Mouse (Mus musculus) left cerebral cortex, postnatal 10 days (tissue): Measurements from ENCODE around the gene Pamr1. TPM values are rescaled to one million over a fixed set of nuclear protein-coding genes. Genes with fewer than 3 reads are reported as not detected.
A peak's percentile ranks its signal among the peaks of the same experiment; 100 is the strongest.

Experiments used
- DNase-seq, 2 experiments: peaks; one replicate each; pipeline ENCODE4 v3.0.0; 2021 to 2022; ENCODE audit warnings: low spot score in 2 of 2, mixed read lengths in 1 of 2; ENCODE audit errors: extremely low spot score in 1 of 2
- intact Hi-C: fragments of 180-260 bp; cut with DNase I; formaldehyde crosslinking; loops from one replicate; pipeline ENCODE4 v1.15.1; 2025
- total RNA-seq, 2 experiments: library from RNA; stranded (reverse); gene quantifications; 2 replicates each; pipeline ENCODE4 v1.2.3; 2021

Gene Pamr1
- 10 to 100 TPM; 27.7 to 28.8 TPM for total RNA-seq

GRCm38 (mm10) chr2:102549611-102550266 lies at the start of gene Pamr1:
TSS of gene Pamr1 (plus strand) at chr2:102550012.
- DNase-seq = peak; percentile 5 to 55
- intact Hi-C loops = no loop called here

GRCm38 (mm10) chr2:102507633-102508032 lies 42.2 kb upstream of the Pamr1 start:
- DNase-seq = no peak
- intact Hi-C loops = no loop called here

GRCm38 (mm10) chr2:102508154-102508553 lies 41.7 kb upstream of the Pamr1 start:
- intact Hi-C loops = no loop called here
- no peak for DNase-seq

GRCm38 (mm10) chr2:102519956-102520355 lies 29.9 kb upstream of the Pamr1 start:
- DNase-seq = no peak
- intact Hi-C loops = no loop called here

- DNase-seq = no peak
- intact Hi-C loops = no loop called here
Measured at GRCm38 (mm10) chr2:102527563-102527962, 22.2 kb upstream of the Pamr1 start.

- DNase-seq = no peak
- intact Hi-C loops = no loop called here
Measured at GRCm38 (mm10) chr2:102533437-102533836, 16.4 kb upstream of the Pamr1 start.

- intact Hi-C loops = no loop called here
- DNase-seq = no peak
Measured at GRCm38 (mm10) chr2:102536766-102537165, 13.0 kb upstream of the Pamr1 start.

GRCm38 (mm10) chr2:102540438-102541230 lies 9.2 kb upstream of the Pamr1 start:
- intact Hi-C loops = no loop called here
- DNase-seq = no peak

- DNase-seq = peak in 1 of 2 experiments; percentile 10
- intact Hi-C loops = no loop called here
Measured at GRCm38 (mm10) chr2:102541404-102542125, 8.2 kb upstream of the Pamr1 start.

GRCm38 (mm10) chr2:102543961-102544719 lies 5.7 kb upstream of the Pamr1 start:
- peak in 1 of 2 experiments; percentile 50 for DNase-seq
- intact Hi-C loops = no loop called here

GRCm38 (mm10) chr2:102550910-102551582 lies 1.2 kb downstream of the Pamr1 start:
- intact Hi-C loops = no loop called here
- no peak for DNase-seq

GRCm38 (mm10) chr2:102551594-102551993 lies 1.8 kb downstream of the Pamr1 start:
- intact Hi-C loops = no loop called here
- no peak for DNase-seq

GRCm38 (mm10) chr2:102552095-102552537 lies 2.3 kb downstream of the Pamr1 start:
- DNase-seq = peak in 1 of 2 experiments; percentile 5
- intact Hi-C loops = no loop called here

- intact Hi-C loops = no loop called here
Measured at GRCm38 (mm10) chr2:102557085-102557484, 7.3 kb downstream of the Pamr1 start.

GRCm38 (mm10) chr2:102558965-102559364 lies 9.2 kb downstream of the Pamr1 start:
- DNase-seq = no peak
- intact Hi-C loops = no loop called here

More at GRCm38 (mm10) chr2:102557085-102557484, 7.3 kb downstream of the Pamr1 start:
- DNase-seq = no peak

GRCm38 (mm10) chr2:102563848-102564247 lies 14.0 kb downstream of the Pamr1 start:
- no peak for DNase-seq
- intact Hi-C loops = no loop called here

GRCm38 (mm10) chr2:102579248-102579647 lies 29.4 kb downstream of the Pamr1 start:
- no peak for DNase-seq
- intact Hi-C loops = no loop called here

- DNase-seq = peak; percentile 34 to 48
- intact Hi-C loops = loop anchor here (5.0 kb wide), 2 partner anchors 72 to 472 kb away; no protein-coding TSS in a partner anchor
Measured at GRCm38 (mm10) chr2:102589977-102590376, 40.2 kb downstream of the Pamr1 start.
